Mouse (Mus musculus): ENCODE results near the gene Tmem63c.

Tmem63c gene

DNA sequence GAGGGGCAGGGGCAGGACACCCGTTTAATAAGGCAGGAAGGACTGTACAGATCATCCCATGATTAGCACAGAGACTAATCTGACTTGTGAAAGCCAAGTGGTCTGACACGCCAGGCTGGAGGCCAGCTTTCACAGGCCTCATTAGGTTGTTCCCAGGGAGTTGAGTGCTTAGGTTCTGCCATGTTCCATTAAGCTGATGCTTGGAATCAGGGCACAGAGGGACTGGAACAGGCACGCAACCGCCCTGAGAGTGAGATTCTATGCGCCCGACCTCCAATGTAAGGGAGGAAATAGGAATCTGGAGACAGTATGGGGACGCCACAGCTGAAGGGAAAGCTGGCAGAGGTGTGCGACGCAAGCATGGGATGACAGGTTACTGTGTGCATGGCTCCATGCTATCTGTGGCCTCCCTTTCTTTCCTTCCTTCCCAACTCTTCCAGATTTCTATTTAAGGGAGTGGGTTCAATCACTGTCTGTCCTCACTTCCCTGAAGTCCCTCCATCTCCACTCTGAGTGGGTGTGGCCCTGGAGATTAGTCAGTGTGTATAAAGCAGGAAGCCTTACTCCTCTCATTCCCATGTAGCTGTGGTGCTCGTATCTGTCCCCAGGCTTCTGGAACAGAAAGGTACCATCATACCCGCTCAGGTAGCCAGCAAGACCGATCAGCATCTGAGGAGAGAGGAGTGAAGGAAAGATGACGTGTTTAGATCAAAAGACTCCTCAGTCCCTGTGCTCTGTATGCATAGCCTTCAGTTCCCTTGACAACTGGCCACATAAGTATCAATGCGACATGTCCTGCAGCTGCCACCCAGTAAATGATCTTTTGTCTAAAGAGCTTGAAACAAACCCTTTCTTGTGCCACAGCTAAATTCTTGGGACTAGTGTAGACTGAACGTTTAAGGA, 116.5 kb downstream of the Tmem63c start:
- DNase-seq = no peak

DNA sequence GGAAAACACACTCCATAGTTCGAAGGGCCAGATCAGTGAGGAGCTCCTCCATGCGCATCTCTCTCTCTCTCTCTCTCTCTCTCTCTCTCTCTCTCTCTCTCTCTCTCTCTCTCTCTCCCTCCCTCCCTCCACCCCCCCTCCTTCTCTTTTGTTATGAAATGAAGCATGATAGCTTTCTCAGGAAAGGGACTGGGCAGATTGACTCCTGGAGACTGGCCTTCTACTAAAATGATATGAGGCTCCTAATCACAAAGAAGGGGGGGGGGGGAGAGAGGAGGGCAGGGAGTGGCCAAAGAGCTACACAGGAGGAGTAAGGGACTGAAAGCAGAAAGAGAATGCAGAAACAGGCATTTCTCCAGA, 117.2 kb downstream of the Tmem63c start:
- DNase-seq = no peak

DNA sequence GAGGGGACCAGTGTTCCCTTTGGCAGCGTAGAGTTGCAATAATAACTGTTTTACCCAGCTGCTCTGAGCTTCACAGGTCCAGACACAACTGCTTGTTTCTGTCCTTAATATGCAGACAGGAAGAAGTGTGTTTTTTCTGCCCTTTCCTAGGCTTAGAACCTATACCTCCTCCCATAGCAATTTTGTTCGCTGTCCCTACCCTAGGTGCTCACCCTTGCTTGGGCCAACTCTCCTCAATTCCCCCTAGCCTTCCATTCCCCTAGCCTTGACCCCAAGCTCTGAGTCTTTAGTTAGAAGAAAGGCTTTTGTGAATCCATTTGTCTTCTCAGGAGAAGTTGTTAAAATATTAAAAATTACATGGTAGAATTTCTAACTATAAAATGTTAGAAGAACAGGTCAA, 117.6 kb downstream of the Tmem63c start:
- no peak for DNase-seq
